Mouse (Mus musculus) kidney, adult 11 months (tissue): Measurements from ENCODE around the gene Zfp365.

Source experiments
- DNase-seq: peaks from one replicate; pipeline ENCODE4 v3.0.0; 2022

Gene Zfp365

GRCm38 (mm10) chr10:67839156-67839555 lies 73.3 kb downstream of the Zfp365 start:
- DNase-seq: no peak

DNA sequence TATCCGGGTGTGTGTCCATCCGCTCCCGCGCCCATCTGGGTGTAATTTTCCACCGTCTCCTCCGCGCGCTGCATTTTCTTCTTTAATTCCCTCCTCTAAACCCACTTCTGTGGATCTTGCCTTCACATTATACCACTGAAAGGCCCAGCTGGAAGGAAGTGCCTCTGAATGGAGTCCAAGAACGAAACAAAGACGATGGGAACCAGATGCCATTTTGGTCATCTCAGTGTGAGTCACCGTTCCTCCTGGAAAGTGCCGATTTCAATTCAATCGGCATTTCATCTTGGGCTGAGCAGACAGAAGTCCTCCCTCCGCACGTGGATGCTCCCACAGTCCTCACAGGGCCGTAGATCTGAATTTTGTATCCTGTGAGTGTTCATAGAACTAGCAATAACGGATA lies 76.0 kb downstream of the Zfp365 start:
- DNase-seq: no peak
